Mouse (Mus musculus): ENCODE measurements around the gene Mtch1.
A peak's percentile ranks its signal among the peaks of the same experiment; 100 is the strongest.
"Not testable (repeated sequence)": the region's sequence is repeated elsewhere in the genome, so short reads cannot be mapped to it uniquely, and the experiment has no call there.

Mtch1 gene

GRCm38 (mm10) chr17:29361982-29362691 lies 14.4 kb upstream of the Mtch1 start:
- no peak for DNase-seq (ENCODE audit: low spot score)

- DNase-seq (ENCODE audit: low spot score) = no peak
Observed at GRCm38 (mm10) chr17:29360761-29361221, 13.1 kb upstream of the Mtch1 start, which contains the start of gene Fgd2. Fgd2 (plus strand) TSS chr17:29360914.

DNA sequence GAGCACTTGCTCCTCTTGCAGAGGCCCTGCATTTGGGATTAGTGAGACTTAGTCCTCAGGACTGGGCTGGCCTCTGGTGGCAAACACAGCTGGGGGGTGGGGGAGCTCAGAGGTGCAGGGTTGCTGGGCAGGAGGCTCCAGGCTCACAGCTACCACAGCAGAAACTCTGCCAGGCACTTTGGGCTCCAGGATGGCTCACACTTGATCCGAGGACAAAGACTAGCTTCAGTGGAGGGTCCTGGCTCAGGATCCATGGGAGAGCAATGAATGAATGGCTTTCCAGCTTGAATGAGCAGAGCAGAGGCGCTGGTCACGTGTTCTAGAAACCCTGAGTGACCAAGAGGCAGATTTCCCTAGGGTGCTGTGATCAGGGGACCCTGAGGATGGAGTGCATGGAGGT lies 11.2 kb upstream of the Mtch1 start:
- DNase-seq (ENCODE audit: low spot score) = no peak

- DNase-seq (ENCODE audit: low spot score) = no peak
Observed at GRCm38 (mm10) chr17:29356882-29357281, 9.1 kb upstream of the Mtch1 start.

DNA sequence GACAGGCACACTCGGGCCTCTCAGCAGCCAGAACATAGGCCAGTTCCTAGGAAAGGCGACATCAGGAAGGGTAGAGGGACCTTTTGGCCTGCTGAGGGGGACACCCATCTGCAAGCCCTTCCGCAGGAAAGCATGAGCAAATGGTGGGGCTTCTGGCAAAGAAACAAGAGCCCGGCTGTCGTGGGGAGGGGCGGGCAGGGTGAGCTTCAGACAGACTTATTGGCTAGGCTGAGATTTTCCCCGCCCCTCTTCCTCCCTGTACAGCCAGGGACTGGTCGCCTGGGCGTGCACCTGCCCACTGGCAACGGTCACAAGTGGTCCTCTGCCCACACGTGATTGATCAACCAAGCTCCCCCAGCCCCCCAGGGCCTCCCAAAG lies 8.7 kb upstream of the Mtch1 start:
- peak; percentile 68 for DNase-seq (ENCODE audit: low spot score)

DNA sequence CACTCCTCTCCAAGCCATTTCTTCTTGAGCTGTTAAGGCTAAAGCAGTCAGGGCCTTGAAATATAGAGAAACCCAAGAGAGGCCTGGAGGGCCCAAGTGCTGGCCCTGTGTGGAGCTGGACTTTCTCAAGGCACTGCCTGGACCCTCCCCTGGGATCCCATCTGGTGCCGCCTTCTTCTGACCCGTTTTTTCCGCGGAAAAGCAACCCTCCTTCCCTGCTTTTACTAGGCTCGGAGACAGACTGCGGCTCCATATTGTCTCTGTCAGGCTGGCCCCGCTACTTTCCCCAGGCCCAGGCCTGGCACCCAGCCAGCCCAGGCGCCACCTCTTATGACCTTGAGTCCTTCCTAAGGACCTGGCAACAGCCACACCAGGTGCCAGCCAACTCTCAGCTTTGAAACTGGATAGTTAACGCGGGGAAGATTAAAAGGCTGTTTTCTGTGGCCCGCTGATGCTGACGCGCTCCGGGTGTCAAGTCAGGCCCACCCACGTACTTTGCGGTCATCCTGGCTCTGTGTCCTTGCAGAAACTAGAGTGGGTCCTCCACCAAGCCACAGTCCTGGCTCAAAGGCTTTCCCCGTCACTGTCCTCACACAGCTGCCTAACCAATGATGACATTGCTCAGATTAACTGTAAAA lies 8.2 kb upstream of the Mtch1 start:
- DNase-seq (ENCODE audit: low spot score) = peak; percentile 64

GRCm38 (mm10) chr17:29355461-29355840 lies 7.7 kb upstream of the Mtch1 start:
- no peak for DNase-seq (ENCODE audit: low spot score)

- not testable (repeated sequence) for DNase-seq (ENCODE audit: low spot score)
Observed at GRCm38 (mm10) chr17:29351056-29351455, 3.3 kb upstream of the Mtch1 start.

DNA sequence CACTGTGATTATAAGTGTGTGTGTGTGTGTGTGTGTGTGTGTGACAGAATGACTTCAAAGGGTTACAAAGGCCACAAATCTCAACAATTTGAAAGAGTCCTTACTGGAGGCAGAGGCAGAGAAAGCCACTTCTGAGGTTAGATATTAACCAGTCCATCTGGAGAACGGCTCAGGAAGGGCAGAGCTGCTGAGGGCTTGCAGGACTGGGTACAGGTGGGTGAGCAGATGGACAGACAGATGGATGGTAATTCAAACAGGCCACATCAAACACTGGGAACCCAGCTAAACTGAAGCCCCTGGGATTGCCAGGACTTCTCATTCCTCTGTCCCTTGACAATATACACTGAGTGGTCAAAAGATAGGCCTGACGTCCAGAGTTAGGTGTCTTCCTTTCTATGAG lies 1.3 kb upstream of the Mtch1 start:
- DNase-seq (ENCODE audit: low spot score) = no peak

GRCm38 (mm10) chr17:29347126-29347644 lies 549 bp downstream of the Mtch1 start:
- no peak for DNase-seq (ENCODE audit: low spot score)

- DNase-seq (ENCODE audit: low spot score) = no peak
Observed at GRCm38 (mm10) chr17:29346496-29347125, 1.1 kb downstream of the Mtch1 start.

DNA sequence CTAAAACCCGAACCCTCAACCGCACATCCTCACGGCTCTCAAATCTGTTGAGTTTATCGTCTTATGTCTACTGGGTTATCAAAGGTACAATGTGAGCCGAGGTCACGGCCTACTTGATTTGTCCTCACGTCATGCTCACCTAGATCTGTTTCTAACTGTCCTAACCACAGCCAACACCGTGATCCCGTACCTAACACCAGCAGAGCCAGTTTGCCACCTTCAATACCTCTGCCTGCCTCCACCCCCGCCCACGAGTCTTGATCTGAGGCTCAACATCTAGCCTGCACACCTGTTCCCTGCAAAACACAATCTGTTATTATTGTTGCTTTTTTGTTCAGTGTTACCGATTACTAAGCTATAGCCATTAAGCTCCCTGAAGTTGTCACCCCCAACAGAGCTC lies 2.5 kb downstream of the Mtch1 start:
- no peak for DNase-seq (ENCODE audit: low spot score)

DNA sequence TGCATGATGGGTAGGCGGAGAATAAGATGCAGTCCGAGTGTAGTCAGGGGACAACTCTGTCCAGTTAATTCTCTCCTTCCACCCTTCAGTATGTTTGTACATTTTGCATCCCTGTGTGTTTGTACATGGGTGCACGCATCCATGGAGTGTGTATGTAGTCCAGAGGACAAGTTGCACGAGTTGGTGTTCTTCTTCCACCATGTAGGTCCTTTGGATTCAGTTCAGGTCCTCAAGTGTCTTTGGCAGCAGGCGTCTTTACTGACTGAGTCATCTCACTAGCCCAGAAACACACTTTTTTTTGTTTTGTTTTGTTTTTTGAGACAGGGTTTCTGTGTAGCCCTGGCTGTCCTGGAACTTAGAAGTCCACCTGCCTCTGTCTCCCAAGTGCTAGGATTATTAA lies 4.5 kb downstream of the Mtch1 start:
- no peak for DNase-seq (ENCODE audit: low spot score)

DNA sequence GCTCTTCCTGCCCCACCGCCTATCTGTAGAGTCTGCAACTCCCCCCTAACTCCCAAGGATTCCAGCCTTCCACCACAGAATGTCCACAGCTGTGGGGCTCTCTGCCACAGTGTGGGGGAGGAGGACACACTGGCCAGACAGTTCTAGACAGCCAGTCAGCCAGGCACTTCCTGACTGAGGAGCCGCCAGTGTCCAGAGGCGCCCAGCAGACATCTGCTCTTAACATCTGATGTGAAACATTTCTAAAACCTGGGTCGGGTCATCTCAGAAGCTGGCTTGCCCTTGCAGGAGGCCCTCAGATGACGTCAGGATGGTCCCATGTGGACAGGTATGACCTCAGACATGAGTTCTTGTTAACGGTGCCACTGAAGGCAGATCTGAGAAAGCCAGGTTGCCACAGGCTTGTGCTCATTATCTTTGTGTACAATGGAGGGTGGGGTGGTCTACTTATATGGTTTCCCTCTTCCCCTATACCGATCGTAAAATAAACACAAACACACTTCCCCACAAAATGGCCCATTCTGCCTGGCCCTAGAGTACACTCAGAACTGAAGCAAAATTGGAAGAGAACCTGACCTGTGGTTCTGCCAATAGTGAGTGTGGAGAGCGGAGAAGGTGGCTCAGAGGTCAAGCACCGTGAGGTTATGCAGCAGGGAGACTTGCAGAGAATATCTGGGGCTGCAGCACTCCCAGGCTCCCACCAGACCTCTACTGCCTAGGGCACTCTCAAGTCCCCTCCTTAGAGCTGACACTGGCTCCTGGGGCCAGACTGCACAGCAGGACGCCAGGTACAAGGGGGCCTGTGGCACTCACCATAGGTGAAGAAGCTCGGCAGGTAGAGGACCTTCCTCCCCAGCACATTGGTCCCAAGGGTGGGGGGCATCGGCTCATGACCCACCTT lies 5.5 kb downstream of the Mtch1 start:
- peak; percentile 68 for DNase-seq (ENCODE audit: low spot score)

GRCm38 (mm10) chr17:29341591-29342003 lies 6.1 kb downstream of the Mtch1 start:
- no peak for DNase-seq (ENCODE audit: low spot score)

- DNase-seq (ENCODE audit: low spot score) = no peak
Observed at GRCm38 (mm10) chr17:29340406-29341261, 7.1 kb downstream of the Mtch1 start.

- DNase-seq (ENCODE audit: low spot score) = no peak
Observed at GRCm38 (mm10) chr17:29339170-29339768, 8.5 kb downstream of the Mtch1 start.

DNA sequence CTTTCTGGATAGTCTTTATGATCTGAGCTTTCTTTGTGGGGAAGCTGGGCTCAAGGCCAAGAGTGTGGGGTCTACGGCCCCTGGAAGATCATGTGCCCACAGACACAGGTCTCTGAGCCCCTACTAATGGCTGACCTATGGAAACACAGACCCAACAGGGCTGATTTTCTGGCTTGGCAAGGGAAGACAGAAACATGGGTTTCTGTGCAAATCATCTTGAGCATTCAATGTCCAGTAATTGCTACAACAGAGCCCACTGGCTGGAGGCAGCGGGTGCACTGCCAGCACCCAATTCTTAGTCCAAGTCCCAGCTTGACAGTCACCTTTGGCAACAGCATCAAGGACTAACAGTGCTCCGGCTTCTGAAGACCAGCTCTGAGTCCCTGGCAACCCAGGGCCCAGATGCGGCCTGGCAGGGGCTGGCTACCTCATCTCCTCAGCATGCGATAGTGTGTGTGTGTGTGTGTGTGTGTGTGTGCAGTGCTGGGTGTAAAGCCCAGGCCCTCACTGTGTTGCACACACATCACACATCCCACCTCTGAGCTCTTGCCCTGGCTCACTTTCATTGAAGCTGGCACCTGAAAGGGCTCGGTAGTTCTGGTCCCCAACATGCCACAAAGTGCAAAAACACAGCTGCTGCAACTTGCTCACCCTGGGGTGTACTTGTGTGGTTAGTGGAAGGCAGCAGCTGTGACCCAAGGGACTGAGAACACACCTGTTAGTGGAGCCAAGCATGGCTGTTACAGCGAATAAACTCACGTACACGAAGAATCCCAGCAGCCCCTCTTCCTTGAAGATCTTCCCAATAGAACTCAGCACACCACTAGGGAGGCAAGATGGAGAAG lies 9.5 kb downstream of the Mtch1 start:
- no peak for DNase-seq (ENCODE audit: low spot score)

GRCm38 (mm10) chr17:29336266-29336990 lies 11.3 kb downstream of the Mtch1 start:
- DNase-seq (ENCODE audit: low spot score) = no peak

All from ovary, adult 18-20 months (tissue).